Comparison of ENCODE assay signal across 11 mouse cellular contexts in the genomic region with DNA sequence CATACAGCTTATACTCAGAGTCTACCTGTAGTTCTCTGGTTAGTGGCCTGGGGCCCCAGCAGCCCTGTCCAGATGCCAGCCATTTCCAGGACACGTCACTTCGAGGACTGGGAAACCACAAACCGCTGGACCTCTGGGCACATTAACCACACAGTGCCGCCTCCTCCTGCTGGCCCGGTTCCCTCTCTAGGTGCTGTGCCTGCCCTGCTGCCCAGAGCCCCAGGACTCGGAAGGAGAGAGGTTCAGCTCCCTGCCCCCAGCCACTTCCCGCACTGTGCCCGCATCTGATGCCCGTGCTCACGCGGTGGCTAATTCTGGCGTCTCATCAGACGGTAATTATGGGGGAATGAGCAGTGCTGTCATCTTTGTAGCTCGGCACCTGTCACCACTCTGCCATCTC. TPM values are rescaled to one million over a fixed set of nuclear protein-coding genes. Genes with fewer than 3 reads are reported as not detected.
DNase-seq lines count a peak whose midpoint lies in the region; ATAC-seq lines count a peak whose summit lies in the region.
"Had no signal": no experiment of that assay in that cellular context is flagged by ENCODE, and none has a peak within 500 bp of the region (broad histone marks: within the 10 kb centered on the region; RNA-seq: fewer than 3 reads in every experiment).

No protein-coding gene starts in this region.

- H3K9ac ChIP-seq in hindbrain, embryonic 13.5 days, result peak overlapping the region; percentile 6; the same call in 1 of the 2 replicates
- no peak overlapping the region for H3K9ac ChIP-seq in hindbrain, embryonic 11.5 days (ENCODE audit: low read depth, low read length)
- H3K9ac ChIP-seq in neural tube, embryonic 12.5 days, result no peak overlapping the region

- H3K4me1 ChIP-seq in hindbrain, embryonic 13.5 days (replicated peaks), result peaks cover 98% of the 10 kb centered on the region
- H3K4me1 ChIP-seq in hindbrain, embryonic 11.5 days (replicated peaks; ENCODE audit: control insufficient read depth, insufficient read depth, low read length), result peaks cover 34% of the 10 kb centered on the region
- peaks cover 75% of the 10 kb centered on the region for H3K4me1 ChIP-seq in neural tube, embryonic 12.5 days

- no peaks in the 10 kb centered on the region for H3K9me3 ChIP-seq in hindbrain, embryonic 13.5 days
- H3K9me3 ChIP-seq in hindbrain, embryonic 11.5 days (ENCODE audit: control insufficient read depth, low read length), result no peaks in the 10 kb centered on the region
- H3K9me3 ChIP-seq in neural tube, embryonic 12.5 days, result no peaks in the 10 kb centered on the region
- H3K9me3 ChIP-seq: embryonic facial prominence, embryonic 10.5 days had no signal

- WGBS in hindbrain, embryonic 13.5 days, result 43% methylated on average over 14 of the region's 14 CpGs
- WGBS in hindbrain, embryonic 11.5 days, result 62% methylated on average over 14 of the region's 14 CpGs
- 37% methylated on average over 14 of the region's 14 CpGs for WGBS in neural tube, embryonic 12.5 days

- H3K4me3 ChIP-seq in hindbrain, embryonic 13.5 days, result no peak overlapping the region
- no peak overlapping the region for H3K4me3 ChIP-seq in hindbrain, embryonic 11.5 days (ENCODE audit: low read depth, low read length)
- no peak overlapping the region for H3K4me3 ChIP-seq in neural tube, embryonic 12.5 days
- H3K4me3 ChIP-seq: embryonic facial prominence, embryonic 10.5 days had no signal

- 0 out of 2 replicates have a peak, but pooled peaks cover 11% of the 10 kb centered on the region for H3K27me3 ChIP-seq in hindbrain, embryonic 13.5 days
- H3K27me3 ChIP-seq in hindbrain, embryonic 11.5 days (ENCODE audit: control insufficient read depth, insufficient read depth, low read length), result peaks cover 10% of the 10 kb centered on the region
- H3K27me3 ChIP-seq in neural tube, embryonic 12.5 days (replicated peaks), result peaks cover 26% of the 10 kb centered on the region

- no peak overlapping the region for H3K27ac ChIP-seq in hindbrain, embryonic 13.5 days
- no peak overlapping the region for H3K27ac ChIP-seq in hindbrain, embryonic 11.5 days (ENCODE audit: low read depth, low read length)
- no peak overlapping the region for H3K27ac ChIP-seq in neural tube, embryonic 12.5 days
- H3K27ac ChIP-seq: embryonic facial prominence, embryonic 10.5 days had no signal

- H3K36me3 ChIP-seq in hindbrain, embryonic 13.5 days, result no peaks in the 10 kb centered on the region
- no peaks in the 10 kb centered on the region for H3K36me3 ChIP-seq in hindbrain, embryonic 11.5 days (ENCODE audit: control insufficient read depth, insufficient read depth, low read length)
- H3K36me3 ChIP-seq in neural tube, embryonic 12.5 days, result no peaks in the 10 kb centered on the region
- H3K36me3 ChIP-seq: embryonic facial prominence, embryonic 10.5 days had no signal

- peak; percentile 61 to 68 for DNase-seq in adrenal gland, adult (ENCODE audit: inconsistent age in 2 of 2, low spot score in 1 of 2)
- no peak for DNase-seq in adrenal gland, postnatal 10 days
- DNase-seq in hindbrain, embryonic 11.5 days (ENCODE audit: low spot score), result no peak
- DNase-seq in neural tube, embryonic 10.5 days (ENCODE audit: extremely low spot score, low spot score), result no peak
- no peak for DNase-seq in layer of hippocampus, adult 11-12 months (ENCODE audit: low spot score)
- DNase-seq in ovary, postnatal 36 days (ENCODE audit: low spot score), result no peak
- DNase-seq: thymus, postnatal 25 days had no signal

- no peak overlapping the region for H3K4me2 ChIP-seq in hindbrain, embryonic 13.5 days
- no peak overlapping the region for H3K4me2 ChIP-seq in hindbrain, embryonic 11.5 days (replicated peaks; ENCODE audit: low read depth, low read length)
- H3K4me2 ChIP-seq in neural tube, embryonic 12.5 days (replicated peaks), result peak overlapping the region; percentile 9; the same call in 1 of the 2 replicates

- ATAC-seq in hindbrain, embryonic 13.5 days (ENCODE audit: low FRiP score), result no peak
- no peak for ATAC-seq in hindbrain, embryonic 11.5 days (ENCODE audit: low FRiP score)
- no peak for ATAC-seq in neural tube, embryonic 12.5 days (ENCODE audit: low FRiP score, low read depth)

RNA-seq across cellular contexts. Expression of gene Srcin1, which starts 12.3 kb away (rescaled TPM):
- 10 to 100 TPM in 1 of 2 experiments, 1 to 10 TPM in 1; 7.1 to 10.1 TPM for total RNA-seq in adrenal gland, postnatal 10 days (2021)
- 6.0 and 7.0 TPM in 2 replicates for polyA plus RNA-seq in hindbrain, embryonic 13.5 days (2015; fragmentation: Nextera tagmentation; extraction: Ambion mirVana)
- polyA plus RNA-seq in hindbrain, embryonic 11.5 days (2014; fragmentation: Nextera tagmentation; extraction: Ambion mirVana), result 1.9 and 2.2 TPM in 2 replicates
- 6.4 and 7.9 TPM in 2 replicates for polyA plus RNA-seq in neural tube, embryonic 12.5 days (2016; fragmentation: Nextera tagmentation; extraction: Ambion mirVana)
- polyA plus RNA-seq: liver, embryonic 16.5 days had no signal

Comparison
In these comparisons a context has a peak if more than half of its experiments do, and no peak if none do; other contexts are left out.
1. DNase-seq: peak in adrenal gland, adult (2 of 2); none in adrenal gland, postnatal 10 days (single experiment), hindbrain, embryonic 11.5 days (single experiment), neural tube, embryonic 10.5 days (single experiment), layer of hippocampus, adult 11-12 months (single experiment) and ovary, postnatal 36 days (single experiment).